Mouse (Mus musculus) stomach, postnatal 0 days (tissue): ENCODE measurements at regions not wholly inside any gene's neighbourhood (a gene's known extent, or its start where the extent isn't known, plus 50 kb on each side); places are given as distances from the start of the nearest gene placed in this dataset.

Source experiments
- CTCF ChIP-seq: IDR thresholded peaks from 2 replicates; pipeline ENCODE4 v1.5.1; 2016; ENCODE audit warnings: antibody characterized with exemption, low read depth, mild to moderate bottlenecking, moderate library complexity
- EP300 ChIP-seq: optimal IDR thresholded peaks from 2 replicates; pipeline ENCODE3; 2016; ENCODE audit warnings: antibody characterized with exemption

- TF ChIP-seq EP300 (no peak), CTCF (no peak)
Observed at GRCm38 (mm10) chr10:25061402-25062055, 134.2 kb upstream of the Arg1 start.
